Mouse (Mus musculus): ENCODE data around the gene Oaf.

The Oaf gene

GRCm38 (mm10) chr9:43239712-43240593, at the start of gene Oaf:
TSS of gene Oaf (minus strand) at chr9:43239911.
- DNase-seq: peak; percentile 29 to 33

GRCm38 (mm10) chr9:43286870-43287269, 47.2 kb upstream of the Oaf start:
- DNase-seq: peak in 1 of 2 experiments; percentile 37

- no peak for DNase-seq
These were observed 45.6 kb upstream of the Oaf start for GRCm38 (mm10) chr9:43285281-43285680.

- peak; percentile 13 to 56 for DNase-seq
These were observed 44.6 kb upstream of the Oaf start for GRCm38 (mm10) chr9:43284284-43284683.

GRCm38 (mm10) chr9:43273735-43274134, 34.0 kb upstream of the Oaf start:
- DNase-seq: no peak

- no peak for DNase-seq
These were observed 32.2 kb upstream of the Oaf start for GRCm38 (mm10) chr9:43271761-43272518.

GRCm38 (mm10) chr9:43270723-43271252, 31.1 kb upstream of the Oaf start:
- DNase-seq: no peak

- DNase-seq: no peak
These were observed 29.5 kb upstream of the Oaf start for GRCm38 (mm10) chr9:43269166-43269565.

- peak in 1 of 2 experiments; percentile 21 for DNase-seq
These were observed 27.6 kb upstream of the Oaf start for GRCm38 (mm10) chr9:43267357-43267756.

GRCm38 (mm10) chr9:43265194-43265593, 25.5 kb upstream of the Oaf start:
- DNase-seq: no peak

GRCm38 (mm10) chr9:43263946-43264451, 24.3 kb upstream of the Oaf start:
- no peak for DNase-seq

- DNase-seq: no peak
These were observed 23.3 kb upstream of the Oaf start for GRCm38 (mm10) chr9:43262811-43263550.

- DNase-seq: no peak
These were observed 22.7 kb upstream of the Oaf start for GRCm38 (mm10) chr9:43262390-43262789.

- DNase-seq: no peak
These were observed 22.2 kb upstream of the Oaf start for GRCm38 (mm10) chr9:43261941-43262340.

- no peak for DNase-seq
These were observed 21.6 kb upstream of the Oaf start for GRCm38 (mm10) chr9:43261124-43261907.

- no peak for DNase-seq
These were observed 20.9 kb upstream of the Oaf start for GRCm38 (mm10) chr9:43260661-43261060.

- no peak for DNase-seq
These were observed 13.6 kb upstream of the Oaf start for GRCm38 (mm10) chr9:43253271-43253681.

GRCm38 (mm10) chr9:43252790-43253189, 13.1 kb upstream of the Oaf start:
- DNase-seq: no peak

GRCm38 (mm10) chr9:43251786-43252185, 12.1 kb upstream of the Oaf start:
- no peak for DNase-seq

- DNase-seq: no peak
These were observed 7.0 kb upstream of the Oaf start for GRCm38 (mm10) chr9:43246738-43247180.

GRCm38 (mm10) chr9:43245801-43246570, 6.3 kb upstream of the Oaf start:
- no peak for DNase-seq

Measured in spleen, adult 18-20 months (tissue).